Mouse (Mus musculus) v-Abl transformed pro-B cells (cell line): ENCODE data around the gene Btg3.

Experiments
- in situ Hi-C, 2 experiments: fragments of 400-800 bp; cut with MboI; formaldehyde crosslinking; loops; one replicate each; pipeline ENCODE4 v1.15.1; 2025; ENCODE audit not compliant: unreplicated experiment in 2 of 2

The Btg3 gene

GRCm38 (mm10) chr16:78376745-78377570 is at the start of gene Btg3:
Gene Btg3 (minus strand): TSS chr16:78377192.
- in situ Hi-C loops, result no loop called here

- in situ Hi-C loops, result no loop called here
Measured at GRCm38 (mm10) chr16:78417733-78418132, 40.7 kb upstream of the Btg3 start.

- in situ Hi-C loops, result no loop called here
Measured at GRCm38 (mm10) chr16:78416500-78416899, 39.5 kb upstream of the Btg3 start.

GRCm38 (mm10) chr16:78409991-78410390 is 33.0 kb upstream of the Btg3 start:
- in situ Hi-C loops, result no loop called here

GRCm38 (mm10) chr16:78407855-78408254 is 30.9 kb upstream of the Btg3 start:
- in situ Hi-C loops, result no loop called here

GRCm38 (mm10) chr16:78406657-78407056 is 29.7 kb upstream of the Btg3 start:
- in situ Hi-C loops, result no loop called here

- in situ Hi-C loops, result no loop called here
Measured at GRCm38 (mm10) chr16:78402316-78402715, 25.3 kb upstream of the Btg3 start.

- in situ Hi-C loops, result no loop called here
Measured at GRCm38 (mm10) chr16:78399423-78399822, 22.4 kb upstream of the Btg3 start.

GRCm38 (mm10) chr16:78398734-78399133 is 21.7 kb upstream of the Btg3 start:
- in situ Hi-C loops, result no loop called here

- in situ Hi-C loops, result no loop called here
Measured at GRCm38 (mm10) chr16:78391354-78391753, 14.4 kb upstream of the Btg3 start.

- in situ Hi-C loops, result no loop called here
Measured at GRCm38 (mm10) chr16:78389986-78390385, 13.0 kb upstream of the Btg3 start.

GRCm38 (mm10) chr16:78389122-78389521 is 12.1 kb upstream of the Btg3 start:
- in situ Hi-C loops, result no loop called here

- in situ Hi-C loops, result no loop called here
Measured at GRCm38 (mm10) chr16:78378493-78378892, 1.5 kb upstream of the Btg3 start.

- in situ Hi-C loops, result no loop called here
Measured at GRCm38 (mm10) chr16:78375821-78376691, 936 bp downstream of the Btg3 start.

GRCm38 (mm10) chr16:78375222-78375621 is 1.8 kb downstream of the Btg3 start:
- in situ Hi-C loops, result no loop called here

GRCm38 (mm10) chr16:78373743-78374142 is 3.2 kb downstream of the Btg3 start:
- in situ Hi-C loops, result loop anchor here in 1 of 2 experiments (25.0 kb wide), 4 partner anchors 214 to 2011 kb away; partner anchors contain the start of genes D16Ertd472e, Nrip1 and Usp25

GRCm38 (mm10) chr16:78372786-78373185 is 4.2 kb downstream of the Btg3 start:
- in situ Hi-C loops, result loop anchor here in 1 of 2 experiments (25.0 kb wide), 4 partner anchors 215 to 2010 kb away; partner anchors contain the start of genes D16Ertd472e, Nrip1 and Usp25

- in situ Hi-C loops, result loop anchor here in 1 of 2 experiments (25.0 kb wide), 4 partner anchors 216 to 2009 kb away; partner anchors contain the start of genes D16Ertd472e, Nrip1 and Usp25
Measured at GRCm38 (mm10) chr16:78371491-78372046, 5.4 kb downstream of the Btg3 start.

GRCm38 (mm10) chr16:78364554-78364953 is 12.4 kb downstream of the Btg3 start:
- in situ Hi-C loops, result loop anchor here in 1 of 2 experiments (25.0 kb wide), 4 partner anchors 223 to 2002 kb away; partner anchors contain the start of genes D16Ertd472e, Nrip1 and Usp25

GRCm38 (mm10) chr16:78361466-78361865 is 15.5 kb downstream of the Btg3 start:
- in situ Hi-C loops, result loop anchor here in 1 of 2 experiments (25.0 kb wide), 4 partner anchors 226 to 1999 kb away; partner anchors contain the start of genes D16Ertd472e, Nrip1 and Usp25
